Mouse (Mus musculus) forebrain, embryonic 10.5 days (tissue): ENCODE results near the gene Eif3j1. TPM values are rescaled to one million over a fixed set of nuclear protein-coding genes. Genes with fewer than 3 reads are reported as not detected.
"Not testable (repeated sequence)": the region's sequence is repeated elsewhere in the genome, so short reads cannot be mapped to it uniquely, and the experiment has no call there.

Source experiments
- DNase-seq: peaks from one replicate; pipeline ENCODE4 v3.0.0-alpha.2; 2017; ENCODE audit warnings: low spot score; ENCODE audit errors: extremely low spot score
- H3K27ac ChIP-seq: fragments of 300-500 bp; sonication (generic); 2 replicates; pipeline ENCODE4 v1.5.1; 2016; ENCODE audit warnings: mild to moderate bottlenecking
- H3K27me3 ChIP-seq: fragments of 300-500 bp; sonication (generic); 2 replicates; pipeline ENCODE4 v1.6.1; 2016; ENCODE audit warnings: mild to moderate bottlenecking; ENCODE audit not compliant: poor library complexity, severe bottlenecking
- H3K36me3 ChIP-seq: fragments of 300-500 bp; sonication (generic); replicated peaks from 2 replicates; pipeline ENCODE4 v1.6.1; 2016; ENCODE audit warnings: mild to moderate bottlenecking, moderate library complexity
- H3K4me1 ChIP-seq: fragments of 300-500 bp; sonication (generic); 2 replicates; pipeline ENCODE4 v1.6.1; 2016
- H3K4me3 ChIP-seq: fragments of 300-500 bp; sonication (generic); 2 replicates; pipeline ENCODE4 v1.5.1; 2016; ENCODE audit warnings: mild to moderate bottlenecking, moderate library complexity
- H3K9me3 ChIP-seq: fragments of 300-500 bp; sonication (generic); 2 replicates; pipeline ENCODE4 v1.6.1; 2016; ENCODE audit warnings: mild to moderate bottlenecking, moderate library complexity
- WGBS: fragments of 180-500 bp; shearing (Covaris S2); methylation state at CpG from one replicate; pipeline ENCODE4 v1.1.7; 2016; 5-methylcytosine and 5-hydroxymethylcytosine counted together
- microRNA-seq: library from miRNA; unstranded; fragments of <30 nt; microRNA quantifications from one replicate; pipeline ENCODE4, GENCODE M21; 2017
- polyA plus RNA-seq: library from polyadenylated mRNA; unstranded; fragments of >200 nt; fragmentation: Nextera tagmentation; extraction: Ambion mirVana; gene quantifications from 2 replicates; pipeline ENCODE4 v1.2.1, GENCODE M21; 2016

Eif3j1 gene
- polyA plus RNA-seq, 1 experiment from 2014 or later, result 13.9 TPM

DNA sequence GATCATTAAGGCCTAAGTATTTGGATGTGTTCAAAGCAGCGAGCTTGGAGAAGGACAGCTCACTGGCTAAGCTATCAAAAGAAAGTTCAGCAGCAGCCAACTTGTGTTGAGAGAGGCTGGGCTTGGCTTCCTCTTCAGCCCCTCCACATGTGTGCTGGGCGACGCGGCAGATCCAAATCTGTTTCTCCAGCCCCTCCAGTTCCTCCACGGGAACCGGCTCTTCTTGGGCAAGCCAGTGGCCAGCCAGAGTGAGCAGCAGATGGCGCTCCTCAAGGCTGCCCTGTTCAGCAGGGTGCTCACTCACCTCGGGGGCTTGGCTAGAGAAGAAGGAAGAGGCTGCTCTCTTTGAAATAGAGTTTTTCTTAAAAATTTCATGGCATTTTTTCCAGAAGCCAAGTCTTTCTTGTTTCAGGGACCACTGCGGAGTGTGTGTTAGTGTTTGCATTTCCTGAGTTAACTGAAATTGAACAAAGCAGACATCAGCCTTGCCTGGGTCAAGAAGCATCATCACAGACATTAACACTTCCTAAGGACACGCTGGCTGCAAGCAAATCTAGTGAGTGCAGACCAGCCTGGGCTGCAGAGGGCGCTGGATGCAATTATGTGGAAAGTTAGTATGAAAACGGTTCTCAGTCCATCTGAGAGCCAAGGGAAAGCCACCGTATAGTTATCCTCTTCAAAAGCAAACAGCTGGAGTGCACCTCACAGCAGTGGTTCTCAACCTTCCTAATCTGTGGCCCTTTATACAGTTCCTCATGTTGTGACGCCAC lies 37.0 kb downstream of the Eif3j1 start:
- WGBS, result 61% methylated on average over 14 of the region's 14 CpGs
- Histone ChIP-seq H3K27ac (no peak overlapping the region), H3K27me3 (no peaks in the 10 kb centered on the region), H3K9me3 (no peaks in the 10 kb centered on the region), H3K36me3 (peaks cover 71% of the 10 kb centered on the region), H3K4me1 (no peaks in the 10 kb centered on the region), H3K4me3 (no peak overlapping the region)
- no peak for DNase-seq

DNA sequence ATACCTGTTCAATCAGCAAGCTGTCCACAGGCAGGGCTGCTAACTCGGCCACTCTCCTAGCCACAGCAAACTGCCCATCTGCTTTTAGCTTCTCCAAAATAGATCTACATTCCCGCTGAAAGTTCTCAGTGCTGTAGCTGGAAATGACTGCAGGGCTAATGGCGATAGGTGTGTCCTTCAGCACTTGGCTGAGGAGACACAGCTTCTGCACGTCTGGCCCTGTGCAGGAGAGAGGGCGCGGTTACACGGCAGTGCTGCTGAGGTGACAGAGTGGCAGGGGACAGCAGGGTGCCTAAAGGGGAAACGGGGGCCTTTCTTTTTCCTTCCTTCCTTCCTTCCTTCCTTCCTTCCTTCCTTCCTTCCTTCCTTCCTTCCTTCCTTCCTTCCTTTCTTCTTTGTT lies 37.9 kb downstream of the Eif3j1 start:
- Histone ChIP-seq H3K4me3 (no peak overlapping the region), H3K27me3 (no peaks in the 10 kb centered on the region), H3K27ac (no peak overlapping the region), H3K36me3 (peaks cover 71% of the 10 kb centered on the region), H3K9me3 (no peaks in the 10 kb centered on the region), H3K4me1 (no peaks in the 10 kb centered on the region)
- DNase-seq, result no peak
- 90% methylated on average over 8 of the region's 8 CpGs for WGBS

DNA sequence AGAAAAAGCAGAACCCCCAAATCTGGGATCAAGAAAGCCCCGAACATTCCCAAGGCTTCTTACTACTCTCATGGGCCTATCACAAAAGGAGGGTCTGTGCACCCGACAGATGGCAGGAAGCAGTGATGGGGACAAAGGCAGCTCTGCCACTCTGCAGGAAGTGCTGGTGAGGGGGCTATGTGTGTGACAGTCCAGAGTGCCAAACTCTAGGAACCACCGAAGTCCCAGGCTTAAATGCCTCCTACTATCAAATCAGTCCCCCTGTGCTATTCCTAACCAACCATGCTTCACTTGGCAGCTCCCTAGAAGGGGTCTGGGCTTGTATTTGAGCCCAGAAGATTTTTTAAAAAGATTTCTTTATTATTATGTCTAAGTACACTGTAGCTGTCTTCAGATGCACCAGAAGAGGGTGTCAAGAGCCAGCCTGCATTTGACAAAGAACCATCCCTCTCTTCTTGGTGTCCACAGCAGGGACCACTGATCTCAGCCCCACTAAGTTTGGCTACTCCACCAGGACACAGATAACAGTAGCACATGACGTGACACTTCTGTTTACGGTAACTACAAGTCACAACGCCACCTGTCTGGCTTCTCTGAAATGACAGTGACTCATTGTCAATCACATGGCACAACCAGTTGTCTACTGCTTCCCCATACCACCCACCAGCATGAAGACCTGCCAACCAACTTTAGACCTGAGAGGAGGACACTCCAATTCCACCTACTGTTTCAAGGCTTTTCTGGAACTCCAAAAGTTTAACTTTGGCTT lies 41.0 kb downstream of the Eif3j1 start:
- peaks cover 64% of the 10 kb centered on the region for H3K36me3 ChIP-seq
- WGBS, result 92% methylated on average over 6 of the region's 6 CpGs
- H3K27ac ChIP-seq, result no peak overlapping the region

DNA sequence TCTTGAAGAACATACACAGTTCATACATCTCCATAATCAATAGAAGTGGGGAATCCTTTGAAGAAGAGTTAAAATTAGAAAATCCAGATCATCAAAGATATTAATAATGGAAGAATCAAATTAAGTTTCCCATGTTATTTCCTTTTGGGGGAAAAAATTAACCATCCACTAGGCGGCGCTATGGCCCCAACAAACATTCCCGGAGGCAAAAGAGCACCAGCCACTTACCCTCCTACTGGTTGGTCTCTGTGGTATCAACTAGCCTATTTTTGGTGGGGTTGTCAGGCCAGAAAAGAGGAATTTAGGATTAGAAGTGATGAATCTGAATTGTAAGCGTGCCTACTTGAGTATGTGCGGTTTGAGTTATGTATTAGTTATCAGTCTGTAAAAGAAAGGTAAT lies 41.6 kb downstream of the Eif3j1 start:
- Histone ChIP-seq H3K27me3 (no peaks in the 10 kb centered on the region), H3K27ac (no peak overlapping the region), H3K36me3 (peaks cover 64% of the 10 kb centered on the region), H3K4me1 (no peaks in the 10 kb centered on the region), H3K4me3 (no peak overlapping the region), H3K9me3 (no peaks in the 10 kb centered on the region)
- peak; percentile 39 for DNase-seq
- 39% methylated on average over 5 of the region's 5 CpGs for WGBS

More for the DNA sequence above, 41.0 kb downstream of the Eif3j1 start:
- Histone ChIP-seq H3K4me1 (no peaks in the 10 kb centered on the region), H3K27me3 (no peaks in the 10 kb centered on the region), H3K4me3 (no peak overlapping the region), H3K9me3 (no peaks in the 10 kb centered on the region)
- DNase-seq, result no peak

DNA sequence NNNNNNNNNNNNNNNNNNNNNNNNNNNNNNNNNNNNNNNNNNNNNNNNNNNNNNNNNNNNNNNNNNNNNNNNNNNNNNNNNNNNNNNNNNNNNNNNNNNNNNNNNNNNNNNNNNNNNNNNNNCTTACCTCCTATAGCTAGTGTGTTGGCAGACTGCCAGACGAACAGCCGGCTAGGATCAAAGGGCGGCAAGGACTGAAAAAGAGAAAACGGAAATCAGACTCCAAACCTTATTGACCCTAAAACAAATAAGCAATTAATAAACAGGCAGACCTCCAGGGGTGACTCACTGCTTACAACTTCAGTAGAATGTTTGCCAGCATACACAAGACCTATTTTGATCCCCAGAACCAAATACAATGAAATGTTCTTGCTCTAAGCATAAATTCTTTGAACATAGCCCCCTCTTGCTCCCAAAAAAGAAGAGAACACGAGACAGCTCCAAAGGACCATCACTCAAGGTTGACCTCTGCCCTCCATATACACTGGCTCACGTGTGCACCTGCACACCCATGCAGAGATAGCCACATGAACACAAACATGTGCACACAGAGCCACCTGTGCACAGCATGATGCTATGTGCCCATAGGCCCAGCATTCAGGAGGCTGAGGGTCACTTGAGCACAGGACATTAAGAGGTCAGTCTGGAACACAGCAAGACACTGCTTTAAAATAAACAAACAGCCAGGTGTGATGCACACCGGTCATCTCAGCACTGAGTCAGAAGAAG lies 53.5 kb downstream of the Eif3j1 start:
- no peak for DNase-seq
- 88% methylated on average over 7 of the region's 7 CpGs for WGBS
- H3K36me3 ChIP-seq, result peaks cover 88% of the 10 kb centered on the region

DNA sequence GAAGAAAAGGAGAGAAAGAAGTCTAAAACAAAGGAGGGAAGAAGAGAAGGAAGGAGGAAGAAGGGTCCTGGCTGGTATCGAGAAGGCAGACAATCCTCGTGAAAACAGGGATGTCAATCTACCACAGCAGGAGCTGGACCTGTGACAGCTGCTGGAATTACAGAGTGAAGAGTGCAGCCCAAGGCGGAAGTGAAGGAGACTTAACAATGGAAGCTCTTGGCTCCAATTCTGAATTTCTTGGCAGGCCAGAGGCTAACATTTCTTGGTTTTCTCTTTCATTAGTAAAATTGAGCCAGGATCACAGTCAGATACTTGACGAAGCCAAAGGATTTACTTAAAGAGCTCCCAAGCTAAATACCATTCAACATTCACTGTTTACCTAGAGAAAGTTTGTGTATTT lies 58.1 kb downstream of the Eif3j1 start:
- Histone ChIP-seq H3K27me3 (no peaks in the 10 kb centered on the region), H3K4me1 (peaks cover 2% of the 10 kb centered on the region; the same call in 1 of the 2 replicates), H3K27ac (no peak overlapping the region), H3K4me3 (no peak overlapping the region), H3K9me3 (no peaks in the 10 kb centered on the region), H3K36me3 (peaks cover 89% of the 10 kb centered on the region)
- DNase-seq, result no peak
- WGBS, result 87% methylated on average over 4 of the region's 4 CpGs

More for the DNA sequence above, 53.5 kb downstream of the Eif3j1 start:
- Histone ChIP-seq H3K27ac (no peak overlapping the region), H3K27me3 (no peaks in the 10 kb centered on the region), H3K9me3 (no peaks in the 10 kb centered on the region), H3K4me3 (no peak overlapping the region), H3K4me1 (peaks cover 2% of the 10 kb centered on the region; the same call in 1 of the 2 replicates)

DNA sequence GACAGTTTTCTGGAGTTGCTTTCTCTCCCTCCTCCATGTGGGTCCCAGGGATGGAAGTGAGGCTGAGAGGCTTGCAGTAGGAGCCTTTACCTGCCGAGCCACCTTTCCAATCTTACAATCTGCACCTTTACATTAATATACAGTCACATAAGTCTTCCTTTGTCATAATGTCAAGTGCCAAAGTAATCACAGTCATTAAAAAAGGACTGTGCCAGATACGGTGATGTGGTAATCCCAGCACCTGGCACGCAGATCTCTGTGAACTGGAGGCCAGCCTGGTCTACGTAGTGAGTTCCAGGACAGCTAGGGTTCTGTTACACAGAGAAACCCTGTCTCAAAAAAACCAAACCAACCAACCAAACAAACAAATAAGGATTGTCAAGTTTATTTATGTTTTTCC lies 65.5 kb downstream of the Eif3j1 start:
- H3K4me3 ChIP-seq, result no peak overlapping the region
- no peaks in the 10 kb centered on the region for H3K9me3 ChIP-seq
- H3K27ac ChIP-seq, result no peak overlapping the region
- WGBS, result 94% methylated on average over 4 of the region's 4 CpGs
- no peaks in the 10 kb centered on the region for H3K4me1 ChIP-seq
- DNase-seq, result no peak
- no peaks in the 10 kb centered on the region for H3K27me3 ChIP-seq
- H3K36me3 ChIP-seq, result peaks cover 96% of the 10 kb centered on the region

DNA sequence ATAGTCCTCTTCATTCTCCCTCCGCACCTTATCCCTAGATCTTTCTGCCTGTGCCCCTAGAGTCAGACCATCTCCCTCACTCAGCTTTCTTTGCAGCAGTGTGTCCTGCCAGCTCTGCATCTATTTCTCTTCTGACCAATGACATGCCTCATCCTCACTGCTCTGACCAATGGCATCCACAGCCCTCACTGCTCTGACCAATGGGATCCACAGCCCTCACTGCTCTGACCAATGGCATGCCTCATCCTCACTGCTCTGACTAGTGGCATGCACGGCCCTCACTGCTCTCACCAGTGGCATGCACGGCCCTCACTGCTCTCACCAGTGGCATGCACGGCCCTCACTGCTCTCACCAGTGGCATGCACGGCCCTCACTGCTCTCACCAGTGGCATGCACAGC lies 69.3 kb downstream of the Eif3j1 start:
- H3K9me3 ChIP-seq, H3K4me3 ChIP-seq, H3K27ac ChIP-seq, H3K4me1 ChIP-seq, DNase-seq, H3K27me3 ChIP-seq: not testable (repeated sequence)
- 87% methylated on average over 5 of the region's 5 CpGs for WGBS
- peaks cover 95% of the 10 kb centered on the region for H3K36me3 ChIP-seq

DNA sequence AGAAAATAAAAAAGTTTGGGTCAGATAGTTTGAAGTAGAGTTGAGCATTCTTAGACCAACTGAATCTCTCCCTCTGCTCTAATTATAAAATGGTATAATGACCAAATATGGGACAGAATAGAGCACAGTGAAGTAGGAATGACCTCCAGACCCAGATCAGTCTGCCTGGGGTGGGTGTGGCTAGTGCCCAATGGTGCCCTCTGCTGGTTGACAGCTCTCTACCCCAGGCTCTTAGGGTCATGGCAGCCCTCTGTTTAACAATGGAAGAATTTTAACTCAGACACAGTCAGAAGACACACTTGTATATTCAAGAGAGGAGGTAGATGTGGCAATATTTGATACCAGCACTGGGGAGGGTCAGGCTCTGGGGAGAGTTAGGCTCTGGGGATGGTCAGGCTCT lies 73.7 kb downstream of the Eif3j1 start:
- H3K27ac ChIP-seq, result no peak overlapping the region
- H3K36me3 ChIP-seq, result peaks cover 86% of the 10 kb centered on the region
- no peaks in the 10 kb centered on the region for H3K9me3 ChIP-seq
- DNase-seq, result no peak
- H3K4me3 ChIP-seq, result no peak overlapping the region
- H3K27me3 ChIP-seq, result no peaks in the 10 kb centered on the region
- no peaks in the 10 kb centered on the region for H3K4me1 ChIP-seq

Small RNAs within 50 kb of the gene (microRNA-seq; reads per million reads assigned to microRNA genes)
- gene Gm47314, result not detected

Other genes with a start within 250 kb of the Eif3j1 start
- gene Frmd5, start 221.5 kb upstream of the Eif3j1 start, polyA plus RNA-seq, result 13.9 and 15.6 TPM in 2 replicates
- 16.2 and 16.3 TPM in 2 replicates for gene Casc4, start 161.6 kb upstream of the Eif3j1 start, polyA plus RNA-seq
- gene Ctdspl2, start 72.5 kb upstream of the Eif3j1 start, polyA plus RNA-seq, result 61.3 and 66.3 TPM in 2 replicates
- gene Mageb3, start 72.5 kb upstream of the Eif3j1 start, polyA plus RNA-seq, result 0.29 and 0.33 TPM in 2 replicates
- gene Spg11, start 89.8 kb downstream of the Eif3j1 start, polyA plus RNA-seq, result 13.5 and 13.6 TPM in 2 replicates
- 89.2 and 89.5 TPM in 2 replicates for gene B2m, start 119.1 kb downstream of the Eif3j1 start, polyA plus RNA-seq
- 0.09 TPM in 1 of 2 replicates, not detected in the other for gene Trim69, start 132.2 kb downstream of the Eif3j1 start, polyA plus RNA-seq
- gene Patl2, start 157.6 kb downstream of the Eif3j1 start, polyA plus RNA-seq, result not detected in 2 replicates
- not detected in 2 replicates for gene Terb2, start 157.7 kb downstream of the Eif3j1 start, polyA plus RNA-seq
- gene Sord, start 206.2 kb downstream of the Eif3j1 start, polyA plus RNA-seq, result 30.7 and 30.9 TPM in 2 replicates